Mouse (Mus musculus): ENCODE results near the gene Nfya.

GRCm38 (mm10) chr17:48450666-48451352, 41.1 kb upstream of the Nfya start:
- TF ChIP-seq POLR2A (IDR thresholded peaks at IDR 0.05; ENCODE audit: borderline replicate concordance, extremely low read depth, insufficient read depth, insufficient read length, poor library complexity, severe bottlenecking) (no peak), CTCF (IDR thresholded peaks at IDR 0.05; ENCODE audit: borderline replicate concordance, extremely low read depth, insufficient read depth, insufficient read length) (no peak)
